In the genomic region with DNA sequence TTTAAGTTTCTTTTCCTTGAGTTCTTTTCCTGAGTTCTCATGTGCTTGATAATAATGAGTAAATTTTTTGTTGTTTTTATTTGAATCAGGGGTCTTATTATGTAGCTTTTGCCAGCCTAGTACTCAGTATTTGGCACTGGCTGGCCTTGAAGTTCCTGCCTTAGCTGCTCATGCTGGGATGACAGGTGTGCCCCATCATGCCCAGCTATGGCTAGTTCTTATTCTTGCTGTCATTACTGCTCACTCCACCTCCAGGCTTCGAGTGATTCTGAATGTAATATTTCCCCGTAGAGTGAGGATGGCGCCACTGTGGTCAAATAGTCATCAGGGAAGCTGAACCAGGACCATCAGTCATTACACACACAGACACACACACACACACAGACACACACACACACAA, we compare ENCODE assay signal across 24 mouse cellular contexts. TPM values are rescaled to one million over a fixed set of nuclear protein-coding genes. Genes with fewer than 3 reads are reported as not detected.
A peak's percentile ranks its signal among the peaks of the same experiment; 100 is the strongest.
DNase-seq lines count a peak whose midpoint lies in the region.
"Had no signal": no experiment of that assay in that cellular context is flagged by ENCODE, and none has a peak within 500 bp of the region (broad histone marks: within the 10 kb centered on the region; RNA-seq: fewer than 3 reads in every experiment).

No protein-coding gene starts in this region.

- H3K27ac ChIP-seq in macrophage: peak overlapping the region; percentile 95; the same call in 1 of the 2 replicates
- H3K27ac ChIP-seq: embryonic facial prominence, embryonic 10.5 days; embryonic facial prominence, embryonic 12.5 days; forebrain, embryonic 13.5 days; forebrain, embryonic 15.5 days had no signal

- peak; percentile 29 to 53 for DNase-seq in cerebellum, postnatal 10 days
- DNase-seq in cerebellum, adult 11-12 months: no peak
- DNase-seq in cerebellum, postnatal 25 days: peak; percentile 51 to 58
- DNase-seq in cerebellum, adult 18-20 months: no peak
- DNase-seq: adrenal gland, adult 8-10 months; adrenal gland, postnatal 14 days; adrenal gland, postnatal 36 days; B cell, adult 2 months; cerebellum, adult 8-10 months; forebrain, postnatal 0 days had no signal

- no peaks in the 10 kb centered on the region for H3K79me2 ChIP-seq in macrophage (ENCODE audit: inconsistent target)

- H3K4me3 ChIP-seq in macrophage (ENCODE audit: inconsistent target): no peak overlapping the region
- H3K4me3 ChIP-seq: embryonic facial prominence, embryonic 10.5 days; embryonic facial prominence, embryonic 12.5 days; forebrain, embryonic 13.5 days; forebrain, embryonic 15.5 days had no signal

- H3K36me3 ChIP-seq in macrophage (ENCODE audit: inconsistent target): no peaks in the 10 kb centered on the region
- H3K36me3 ChIP-seq: embryonic facial prominence, embryonic 10.5 days; embryonic facial prominence, embryonic 12.5 days; forebrain, embryonic 15.5 days; G1E had no signal

- 93% methylated on average over 3 of the region's 3 CpGs for WGBS in macrophage (ENCODE audit: missing documents)

RNA-seq across cellular contexts. Expression of a gene that starts 23.9 kb away (rescaled TPM):
- not detected for total RNA-seq in macrophage (2018; cell fraction: chromatin; rRNA removed)
- not detected for total RNA-seq in macrophage (2018; cell fraction: cytosol; rRNA removed)
- not detected for total RNA-seq in macrophage (2018; cell fraction: nucleus; rRNA removed)
- polyA plus RNA-seq in macrophage (2018): not detected in 3 replicates
- total RNA-seq: adrenal gland, adult 18-20 months; adrenal gland, postnatal 36 days; CH12.LX; forebrain, postnatal 0 days; G1E had no signal
- polyA plus RNA-seq: activated CD4-positive, CD25-positive, alpha-beta regulatory T cell, adult 4 months; CD4-positive, CD25-positive, alpha-beta regulatory T cell, adult 4 months; cortical plate, adult 2 months; embryonic facial prominence, embryonic 10.5 days; embryonic facial prominence, embryonic 12.5 days; embryonic facial prominence, embryonic 14.5 days; forebrain, embryonic 11.5 days; forebrain, embryonic 13.5 days; forebrain, embryonic 15.5 days; forebrain, postnatal 0 days; G1E; Patski had no signal

Comparison
In these comparisons a context has a peak if more than half of its experiments do, and no peak if none do; other contexts are left out.
1. DNase-seq: peak in cerebellum, postnatal 10 days (2 of 2) and cerebellum, postnatal 25 days (2 of 2); none in cerebellum, adult 11-12 months (single experiment) and cerebellum, adult 18-20 months (0 of 2).